Mouse (Mus musculus): ENCODE data around the gene Tbxas1. TPM values are rescaled to one million over a fixed set of nuclear protein-coding genes. Genes with fewer than 3 reads are reported as not detected.
A peak's percentile ranks its signal among the peaks of the same experiment; 100 is the strongest.

Gene Tbxas1
- polyA plus RNA-seq, 1 experiment from 2014 or later, result 1.8 TPM

GRCm38 (mm10) chr6:38841551-38841950, 33.7 kb upstream of the Tbxas1 start:
- no peak for DNase-seq (ENCODE audit: low spot score)
- 91% methylated on average over 3 of the region's 3 CpGs for WGBS

DNA sequence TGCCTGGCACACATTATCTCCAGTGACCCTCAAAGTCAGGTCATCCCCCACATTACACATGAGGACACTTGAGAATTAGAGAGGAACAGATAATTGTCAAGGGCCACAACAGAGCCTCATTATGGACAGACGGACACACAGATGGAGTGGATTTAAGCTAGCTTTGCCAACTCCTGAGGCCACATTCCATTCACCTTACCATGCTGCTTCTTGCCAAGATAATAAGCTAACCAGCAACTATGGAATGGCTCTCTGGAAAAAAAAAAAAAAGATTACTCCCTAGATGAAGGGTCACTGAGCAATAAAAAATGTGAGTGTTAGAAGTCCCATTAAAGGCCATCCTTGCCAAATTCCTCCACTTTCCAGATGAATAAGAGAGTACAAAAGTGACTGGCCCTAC, 30.1 kb upstream of the Tbxas1 start:
- Histone ChIP-seq H3K27ac (replicated peaks) (no peak overlapping the region), H3K9me3 (no peaks in the 10 kb centered on the region), H3K36me3 (replicated peaks) (peaks cover 13% of the 10 kb centered on the region), H3K4me3 (no peak overlapping the region), H3K4me1 (peaks cover 56% of the 10 kb centered on the region), H3K27me3 (replicated peaks; ENCODE audit: low read depth, poor library complexity, severe bottlenecking) (no peaks in the 10 kb centered on the region)
- no peak for DNase-seq (ENCODE audit: low spot score)
- 21% methylated on average over 1 of the region's 1 CpGs for WGBS

More at GRCm38 (mm10) chr6:38841551-38841950, 33.7 kb upstream of the Tbxas1 start:
- Histone ChIP-seq H3K36me3 (replicated peaks) (peaks cover 41% of the 10 kb centered on the region), H3K9me3 (no peaks in the 10 kb centered on the region), H3K4me3 (no peak overlapping the region), H3K27me3 (replicated peaks; ENCODE audit: low read depth, poor library complexity, severe bottlenecking) (no peaks in the 10 kb centered on the region), H3K4me1 (peaks cover 44% of the 10 kb centered on the region), H3K27ac (replicated peaks) (no peak overlapping the region)

DNA sequence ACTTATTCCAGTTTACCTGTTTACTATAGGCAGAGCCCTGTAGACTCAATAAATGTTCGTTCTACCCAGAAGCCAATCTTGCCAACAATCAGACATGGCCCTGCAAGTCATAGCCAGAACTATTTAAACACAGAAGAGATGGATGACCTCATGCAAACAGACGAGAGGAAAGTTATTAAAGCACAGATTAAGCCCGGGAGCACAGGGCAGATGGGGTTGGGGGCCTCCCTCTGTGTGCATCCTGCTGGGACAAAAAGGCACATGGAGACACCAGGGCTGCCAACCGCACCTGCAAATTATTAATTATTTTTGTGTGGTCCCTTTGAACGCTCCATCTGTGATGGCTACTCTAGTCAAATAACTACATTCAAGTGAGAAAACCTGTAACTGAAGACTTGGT, 29.3 kb upstream of the Tbxas1 start:
- Histone ChIP-seq H3K4me3 (no peak overlapping the region), H3K27me3 (replicated peaks; ENCODE audit: low read depth, poor library complexity, severe bottlenecking) (no peaks in the 10 kb centered on the region), H3K27ac (replicated peaks) (no peak overlapping the region), H3K9me3 (no peaks in the 10 kb centered on the region), H3K36me3 (replicated peaks) (peaks cover 10% of the 10 kb centered on the region), H3K4me1 (peaks cover 52% of the 10 kb centered on the region)
- DNase-seq (ENCODE audit: low spot score), result no peak
- 64% methylated on average over 5 of the region's 5 CpGs for WGBS

GRCm38 (mm10) chr6:38846330-38847195, 28.6 kb upstream of the Tbxas1 start:
- Histone ChIP-seq H3K27me3 (replicated peaks; ENCODE audit: low read depth, poor library complexity, severe bottlenecking) (no peaks in the 10 kb centered on the region), H3K36me3 (replicated peaks) (peaks cover 8% of the 10 kb centered on the region), H3K27ac (replicated peaks) (0 out of 2 replicates have a peak overlapping the region, but pooled peaks have one; percentile 0), H3K4me3 (no peak overlapping the region), H3K9me3 (no peaks in the 10 kb centered on the region), H3K4me1 (peaks cover 52% of the 10 kb centered on the region)
- WGBS, result 89% methylated on average over 6 of the region's 6 CpGs
- DNase-seq (ENCODE audit: low spot score), result no peak

DNA sequence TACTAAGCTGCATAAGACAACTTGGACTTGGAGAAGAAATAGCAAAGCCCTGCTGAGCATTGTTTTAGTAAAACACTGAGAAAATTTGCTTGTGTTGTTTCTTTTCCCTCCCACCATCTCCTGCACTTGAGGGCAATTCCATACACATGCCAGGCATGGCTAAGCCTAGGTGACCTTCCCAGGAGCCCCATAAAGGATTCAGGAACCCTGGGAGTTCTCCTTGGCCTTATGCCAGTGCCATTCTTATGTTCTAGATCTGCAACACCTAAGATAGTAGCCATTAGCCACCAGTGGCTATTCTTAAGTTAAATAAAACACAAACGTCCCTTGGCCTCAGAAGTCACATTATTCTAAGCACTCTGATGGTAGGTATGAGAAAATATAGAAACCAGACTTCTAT, 27.8 kb upstream of the Tbxas1 start:
- Histone ChIP-seq H3K4me3 (no peak overlapping the region), H3K27me3 (replicated peaks; ENCODE audit: low read depth, poor library complexity, severe bottlenecking) (no peaks in the 10 kb centered on the region), H3K36me3 (replicated peaks) (peaks cover 8% of the 10 kb centered on the region), H3K4me1 (peaks cover 52% of the 10 kb centered on the region), H3K27ac (replicated peaks) (no peak overlapping the region; the same call in 1 of the 2 replicates), H3K9me3 (no peaks in the 10 kb centered on the region)
- 64% methylated on average over 1 of the region's 1 CpGs for WGBS
- DNase-seq (ENCODE audit: low spot score), result no peak

GRCm38 (mm10) chr6:38847958-38848910, 27.0 kb upstream of the Tbxas1 start:
- WGBS, result 59% methylated on average over 3 of the region's 3 CpGs
- Histone ChIP-seq H3K4me1 (peaks cover 57% of the 10 kb centered on the region), H3K27ac (replicated peaks) (0 out of 2 replicates have a peak overlapping the region, but pooled peaks have one; percentile 7), H3K27me3 (replicated peaks; ENCODE audit: low read depth, poor library complexity, severe bottlenecking) (no peaks in the 10 kb centered on the region), H3K36me3 (replicated peaks) (peaks cover 3% of the 10 kb centered on the region; the same call in 1 of the 2 replicates), H3K4me3 (no peak overlapping the region), H3K9me3 (no peaks in the 10 kb centered on the region)
- DNase-seq (ENCODE audit: low spot score), result no peak

- WGBS, result 92% methylated on average over 6 of the region's 6 CpGs
- no peak for DNase-seq (ENCODE audit: low spot score)
- Histone ChIP-seq H3K27me3 (replicated peaks; ENCODE audit: low read depth, poor library complexity, severe bottlenecking) (no peaks in the 10 kb centered on the region), H3K4me1 (peaks cover 55% of the 10 kb centered on the region), H3K4me3 (no peak overlapping the region), H3K27ac (replicated peaks) (no peak overlapping the region), H3K36me3 (replicated peaks) (peaks cover 3% of the 10 kb centered on the region; the same call in 1 of the 2 replicates), H3K9me3 (no peaks in the 10 kb centered on the region)
Measured at GRCm38 (mm10) chr6:38850715-38851259, 24.4 kb upstream of the Tbxas1 start.

DNA sequence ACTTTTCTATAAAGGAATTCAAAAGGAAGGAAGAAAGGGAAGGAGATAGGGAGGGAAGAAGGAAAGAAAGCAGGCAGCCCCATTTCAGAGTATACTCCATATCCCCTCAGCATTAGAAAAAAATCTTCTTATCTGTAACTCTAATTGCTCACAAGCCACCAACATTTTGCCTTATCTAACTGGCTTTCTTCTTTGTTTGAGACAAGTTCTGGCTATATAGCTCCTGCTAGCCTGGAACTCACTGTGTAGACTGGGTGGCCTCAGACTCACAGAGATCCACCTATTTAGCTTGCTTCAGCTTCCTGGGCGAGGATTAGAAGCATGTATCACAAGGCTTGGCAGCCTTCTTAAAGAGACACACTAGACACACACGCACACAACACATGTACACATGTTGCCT, 23.5 kb upstream of the Tbxas1 start:
- H3K27ac ChIP-seq (replicated peaks), result no peak overlapping the region
- peaks cover 3% of the 10 kb centered on the region; the same call in 1 of the 2 replicates for H3K36me3 ChIP-seq (replicated peaks)
- H3K27me3 ChIP-seq (replicated peaks; ENCODE audit: low read depth, poor library complexity, severe bottlenecking), result no peaks in the 10 kb centered on the region
- WGBS, result 94% methylated on average over 2 of the region's 2 CpGs
- peaks cover 50% of the 10 kb centered on the region for H3K4me1 ChIP-seq
- no peaks in the 10 kb centered on the region for H3K9me3 ChIP-seq
- no peak for DNase-seq (ENCODE audit: low spot score)
- H3K4me3 ChIP-seq, result no peak overlapping the region

DNA sequence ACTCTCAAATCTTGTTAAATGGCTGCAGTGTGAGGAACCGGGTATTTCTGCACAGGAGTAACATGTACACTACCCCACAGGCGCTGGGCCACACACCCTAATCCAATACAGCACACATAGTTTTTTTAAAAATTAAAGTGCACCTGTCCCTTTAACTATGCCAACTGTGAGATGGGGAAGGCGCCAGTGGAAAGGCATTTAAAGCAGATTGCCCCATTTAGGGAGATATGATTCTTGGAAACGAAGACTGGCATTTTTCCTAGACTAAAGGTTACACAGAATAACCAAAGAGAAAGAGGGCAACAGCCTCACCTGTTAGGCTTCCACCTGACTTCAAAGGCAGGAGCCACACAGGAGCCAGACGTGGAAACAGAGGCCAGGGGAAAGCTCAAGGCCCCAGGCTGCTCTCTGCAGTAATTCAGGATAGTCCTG, 21.6 kb upstream of the Tbxas1 start:
- H3K9me3 ChIP-seq, result no peaks in the 10 kb centered on the region
- peaks cover 43% of the 10 kb centered on the region for H3K4me1 ChIP-seq
- DNase-seq (ENCODE audit: low spot score), result no peak
- no peak overlapping the region for H3K27ac ChIP-seq (replicated peaks)
- no peak overlapping the region for H3K4me3 ChIP-seq
- WGBS, result 75% methylated on average over 5 of the region's 5 CpGs
- H3K27me3 ChIP-seq (replicated peaks; ENCODE audit: low read depth, poor library complexity, severe bottlenecking), result no peaks in the 10 kb centered on the region
- peaks cover 3% of the 10 kb centered on the region; the same call in 1 of the 2 replicates for H3K36me3 ChIP-seq (replicated peaks)

DNA sequence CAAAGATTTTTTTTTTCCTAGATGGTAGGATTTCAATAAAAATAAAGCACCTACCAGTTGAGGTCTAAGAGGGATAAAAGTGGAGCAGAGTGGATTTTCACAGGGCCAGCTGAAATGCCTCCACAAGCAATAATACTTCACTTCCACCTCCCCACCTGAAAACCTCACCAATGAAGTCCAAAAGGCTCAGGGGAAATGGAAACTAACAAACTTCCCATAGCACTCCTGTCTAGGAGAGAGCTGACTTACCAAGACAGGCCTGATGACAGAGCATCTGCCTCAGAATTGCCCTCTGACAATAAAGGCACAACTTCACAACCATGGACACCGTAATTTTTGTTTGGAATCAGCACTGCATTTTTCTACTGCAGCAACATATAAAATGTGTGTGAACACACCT, 15.4 kb upstream of the Tbxas1 start:
- H3K4me1 ChIP-seq, result peaks cover 39% of the 10 kb centered on the region
- H3K27me3 ChIP-seq (replicated peaks; ENCODE audit: low read depth, poor library complexity, severe bottlenecking), result no peaks in the 10 kb centered on the region
- H3K9me3 ChIP-seq, result no peaks in the 10 kb centered on the region
- H3K27ac ChIP-seq (replicated peaks), result no peak overlapping the region
- no peak for DNase-seq (ENCODE audit: low spot score)
- H3K36me3 ChIP-seq (replicated peaks), result no peaks in the 10 kb centered on the region
- 93% methylated on average over 1 of the region's 1 CpGs for WGBS
- no peak overlapping the region for H3K4me3 ChIP-seq

- H3K4me1 ChIP-seq, result peaks cover 44% of the 10 kb centered on the region
- no peaks in the 10 kb centered on the region for H3K27me3 ChIP-seq (replicated peaks; ENCODE audit: low read depth, poor library complexity, severe bottlenecking)
- WGBS, result 93% methylated on average over 2 of the region's 2 CpGs
- no peak overlapping the region for H3K4me3 ChIP-seq
- no peak for DNase-seq (ENCODE audit: low spot score)
- H3K36me3 ChIP-seq (replicated peaks), result no peaks in the 10 kb centered on the region
- no peak overlapping the region for H3K27ac ChIP-seq (replicated peaks)
- no peaks in the 10 kb centered on the region for H3K9me3 ChIP-seq
Measured at GRCm38 (mm10) chr6:38860301-38860700, 14.9 kb upstream of the Tbxas1 start.

DNA sequence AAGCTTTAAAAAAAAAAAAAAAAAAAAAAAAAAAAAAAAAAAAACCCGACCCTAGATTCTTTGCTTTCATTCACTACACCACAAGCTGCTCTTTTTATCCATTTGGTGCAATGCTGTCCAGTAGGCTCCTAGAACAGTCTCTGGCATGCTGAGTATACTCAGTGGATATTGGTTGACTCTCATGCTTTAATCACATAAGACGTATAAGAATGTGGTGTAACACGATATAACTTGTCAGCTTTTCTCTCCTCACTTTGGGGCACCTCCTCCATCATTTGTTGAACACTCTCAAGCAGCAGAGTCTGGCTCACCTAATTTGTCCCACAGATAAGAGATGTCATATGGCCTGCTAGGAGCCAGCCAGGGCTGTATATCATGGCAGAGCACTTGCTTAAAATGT, 11.6 kb upstream of the Tbxas1 start:
- no peak overlapping the region for H3K4me3 ChIP-seq
- H3K36me3 ChIP-seq (replicated peaks), result 0 out of 2 replicates have a peak, but pooled peaks cover 3% of the 10 kb centered on the region
- H3K9me3 ChIP-seq, result no peaks in the 10 kb centered on the region
- H3K4me1 ChIP-seq, result peaks cover 59% of the 10 kb centered on the region
- no peak for DNase-seq (ENCODE audit: low spot score)
- no peak overlapping the region for H3K27ac ChIP-seq (replicated peaks)
- 46% methylated on average over 3 of the region's 3 CpGs for WGBS
- H3K27me3 ChIP-seq (replicated peaks; ENCODE audit: low read depth, poor library complexity, severe bottlenecking), result no peaks in the 10 kb centered on the region
